Comparison of ENCODE assay signal across 16 mouse cellular contexts in genomic region chr2:165860962-165861682, GRCm38 (mm10). TPM values are rescaled to one million over a fixed set of nuclear protein-coding genes. Genes with fewer than 3 reads are reported as not detected.
DNase-seq lines count a peak whose midpoint lies in the region; ATAC-seq and TF ChIP-seq lines count a peak whose summit lies in the region.
"Had no signal": no experiment of that assay in that cellular context is flagged by ENCODE, and none has a peak within 500 bp of the region (broad histone marks: within the 10 kb centered on the region; RNA-seq: fewer than 3 reads in every experiment).

No protein-coding gene starts in this region.

- no peak overlapping the region for H3K4me3 ChIP-seq in kidney, embryonic 16.5 days (ENCODE audit: low read length)
- peak overlapping the region; percentile 80 for H3K4me3 ChIP-seq in E14TG2a.4 (replicated peaks; ENCODE audit: low read length)
- no peak overlapping the region for H3K4me3 ChIP-seq in bone marrow macrophage, adult 2 months (ENCODE audit: insufficient read depth, low read length)
- no peak overlapping the region for H3K4me3 ChIP-seq in limb, embryonic 15.5 days
- H3K4me3 ChIP-seq: heart, embryonic 12.5 days; midbrain, embryonic 13.5 days had no signal

- no peaks in the 10 kb centered on the region for H3K27me3 ChIP-seq in kidney, embryonic 16.5 days (ENCODE audit: insufficient read depth, low read length)
- no peaks in the 10 kb centered on the region for H3K27me3 ChIP-seq in E14TG2a.4 (ENCODE audit: insufficient read depth, low read length)
- no peaks in the 10 kb centered on the region for H3K27me3 ChIP-seq in limb, embryonic 15.5 days
- H3K27me3 ChIP-seq: CH12.LX; heart, embryonic 12.5 days; midbrain, embryonic 13.5 days had no signal

- H3K9ac ChIP-seq in kidney, embryonic 16.5 days (replicated peaks; ENCODE audit: low read length): no peak overlapping the region
- H3K9ac ChIP-seq in limb, embryonic 15.5 days: no peak overlapping the region
- H3K9ac ChIP-seq: heart, embryonic 12.5 days; liver, embryonic 14.5 days; midbrain, embryonic 13.5 days had no signal

- H3K27ac ChIP-seq in kidney, embryonic 16.5 days (ENCODE audit: low read length): 0 out of 2 replicates have a peak overlapping the region, but pooled peaks have one; percentile 70
- H3K27ac ChIP-seq in bone marrow macrophage, adult 2 months (ENCODE audit: insufficient read depth, low read depth, low read length): peak overlapping the region; percentile 97
- H3K27ac ChIP-seq in limb, embryonic 15.5 days: 0 out of 2 replicates have a peak overlapping the region, but pooled peaks have one; percentile 43
- H3K27ac ChIP-seq: liver, embryonic 14.5 days had no signal

- no peak for TF ChIP-seq CTCF in E14TG2a.4 (conservative IDR thresholded peaks at IDR 0.05; ENCODE audit: low read length)
- TF ChIP-seq CTCF in bone marrow macrophage, adult 2 months (IDR thresholded peaks at IDR 0.05; ENCODE audit: low read depth, low read length): no peak

- H3K9me3 ChIP-seq in kidney, embryonic 16.5 days (ENCODE audit: low read length): no peaks in the 10 kb centered on the region
- H3K9me3 ChIP-seq in E14TG2a.4 (ENCODE audit: low read length): no peaks in the 10 kb centered on the region
- no peaks in the 10 kb centered on the region for H3K9me3 ChIP-seq in limb, embryonic 15.5 days
- H3K9me3 ChIP-seq: heart, embryonic 12.5 days; midbrain, embryonic 13.5 days had no signal

- no peak for ATAC-seq in kidney, embryonic 16.5 days (ENCODE audit: low FRiP score, low TSS enrichment)
- ATAC-seq in limb, embryonic 15.5 days (ENCODE audit: insufficient number of reproducible peaks, low FRiP score, low TSS enrichment, low read depth): no peak
- ATAC-seq in monocyte, adult 5-6 weeks (replicated peaks; ENCODE audit: insufficient number of reproducible peaks, low FRiP score, low TSS enrichment, poor library complexity, severe bottlenecking): no peak
- ATAC-seq: forebrain, embryonic 14.5 days had no signal

- 88% methylated on average over 20 of the region's 20 CpGs for WGBS in kidney, embryonic 16.5 days
- WGBS in limb, embryonic 15.5 days: 84% methylated on average over 20 of the region's 20 CpGs

- TF ChIP-seq POLR2A in bone marrow macrophage, adult 2 months (IDR thresholded peaks at IDR 0.05; ENCODE audit: borderline replicate concordance, low read depth, low read length): no peak

- H3K4me1 ChIP-seq in kidney, embryonic 16.5 days (ENCODE audit: insufficient read depth, low read length): peaks cover 67% of the 10 kb centered on the region
- peaks cover 91% of the 10 kb centered on the region for H3K4me1 ChIP-seq in E14TG2a.4 (replicated peaks; ENCODE audit: low read depth, low read length)
- H3K4me1 ChIP-seq in bone marrow macrophage, adult 2 months (ENCODE audit: control insufficient read depth, insufficient read depth, low read length): peaks cover 66% of the 10 kb centered on the region
- peaks cover 53% of the 10 kb centered on the region for H3K4me1 ChIP-seq in limb, embryonic 15.5 days

- peaks cover 5% of the 10 kb centered on the region; the same call in 1 of the 2 replicates for H3K36me3 ChIP-seq in kidney, embryonic 16.5 days (ENCODE audit: insufficient read depth, low read length)
- H3K36me3 ChIP-seq in E14TG2a.4 (ENCODE audit: insufficient read depth, low read length): peaks cover 49% of the 10 kb centered on the region
- H3K36me3 ChIP-seq in limb, embryonic 15.5 days: 0 out of 2 replicates have a peak, but pooled peaks cover 4% of the 10 kb centered on the region

- DNase-seq in kidney, adult 18-20 months: no peak
- DNase-seq in urinary bladder, postnatal 10 days (ENCODE audit: low spot score): no peak
- DNase-seq: gastrocnemius, postnatal 14 days; left cerebral cortex, postnatal 4 days; lung, postnatal 10 days; thymus, adult 18-20 months had no signal

- H3K4me2 ChIP-seq in kidney, embryonic 16.5 days (replicated peaks; ENCODE audit: low read depth, low read length): no peak overlapping the region
- no peak overlapping the region for H3K4me2 ChIP-seq in limb, embryonic 15.5 days
- H3K4me2 ChIP-seq: heart, embryonic 12.5 days; midbrain, embryonic 13.5 days had no signal

RNA-seq across cellular contexts. Expression of gene Zmynd8, which starts 37.7 kb away (rescaled TPM):
- 58.2 and 69.4 TPM in 2 replicates for polyA plus RNA-seq in kidney, embryonic 16.5 days (2015; fragmentation: Nextera tagmentation; extraction: Ambion mirVana)
- 97.8 and 99.5 TPM in 2 replicates for polyA plus RNA-seq in bone marrow macrophage, adult 2 months (2012; ENCODE audit: insufficient read depth, insufficient read length, missing spikeins)
- polyA plus RNA-seq in limb, embryonic 15.5 days (2015; fragmentation: Nextera tagmentation; extraction: Ambion mirVana): 40.4 and 52.2 TPM in 2 replicates
- total RNA-seq in monocyte, adult 5-6 weeks (2017): 42.6 to 54.2 TPM (median 44.4 TPM) in 3 replicates

Comparison
In these comparisons a context has a peak if more than half of its experiments do, and no peak if none do; other contexts are left out.
1. H3K27ac ChIP-seq: peak in every context shown above with its lines; median percentile 97 in bone marrow macrophage, adult 2 months; 70 in kidney, embryonic 16.5 days; 43 in limb, embryonic 15.5 days.